Mouse (Mus musculus) induced T-regulatory cell, adult 2 months (primary cell): ENCODE data around the gene Dld.

ENCODE experiments used
- DNase-seq: peaks from one replicate; pipeline ENCODE4 v3.0.0-alpha.2; 2012; ENCODE audit warnings: low read depth

Dld gene

DNA sequence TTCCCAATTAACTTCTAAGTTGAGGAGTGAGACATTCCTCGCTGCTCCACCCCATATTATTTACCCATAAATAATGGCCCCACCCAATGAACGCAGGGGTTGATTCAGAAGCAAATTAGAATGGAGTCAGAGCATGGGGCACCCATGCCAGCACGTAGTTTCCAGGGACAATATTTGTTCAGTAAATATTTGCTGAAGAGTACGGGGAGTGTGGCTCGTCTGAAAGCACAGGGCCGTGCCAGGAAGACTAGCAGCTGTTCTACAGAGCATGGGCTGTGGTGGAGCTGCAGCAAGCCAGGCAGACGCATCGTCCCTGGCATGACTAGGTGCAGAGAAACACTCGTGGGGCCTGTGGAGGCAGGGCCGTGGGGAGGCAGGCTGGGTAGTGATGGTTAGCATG is 56.7 kb downstream of the Dld start:
- no peak for DNase-seq

DNA sequence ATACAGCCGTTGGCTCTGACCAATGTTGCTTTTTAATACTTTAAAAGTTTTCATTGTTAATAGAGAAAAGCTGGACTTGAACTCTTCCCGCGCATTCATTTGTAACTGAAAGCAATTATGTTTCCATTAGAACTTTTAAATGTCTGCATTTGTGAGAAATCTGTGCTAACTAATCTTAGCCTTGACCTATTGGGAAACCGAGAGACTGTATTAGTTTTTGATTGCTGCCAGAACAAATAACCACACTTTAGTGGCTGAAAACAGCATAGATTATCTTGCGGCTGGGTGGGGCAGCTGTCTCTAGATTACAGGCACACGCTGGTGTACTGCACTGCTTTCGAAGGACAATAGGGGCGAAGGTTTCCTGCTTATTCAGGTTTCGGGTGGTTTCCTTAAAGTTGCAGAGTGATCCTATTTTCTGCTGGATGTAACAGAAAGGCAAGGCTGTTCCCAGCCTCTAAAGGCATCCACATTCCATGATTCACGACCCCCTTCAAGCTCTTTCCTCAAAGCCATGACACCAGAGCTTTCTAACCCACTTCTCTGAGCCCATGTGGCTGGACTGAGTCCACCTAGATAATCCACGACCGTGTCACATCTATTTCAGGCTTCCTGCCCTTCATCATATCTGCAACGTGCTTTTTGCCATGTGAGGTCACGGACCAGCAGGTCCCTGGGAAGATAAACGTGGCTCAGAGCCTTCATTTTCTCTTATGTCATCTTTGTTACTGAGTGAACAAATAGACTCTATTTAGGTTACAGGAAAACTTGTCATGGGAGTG is 57.7 kb downstream of the Dld start:
- DNase-seq, result no peak

DNA sequence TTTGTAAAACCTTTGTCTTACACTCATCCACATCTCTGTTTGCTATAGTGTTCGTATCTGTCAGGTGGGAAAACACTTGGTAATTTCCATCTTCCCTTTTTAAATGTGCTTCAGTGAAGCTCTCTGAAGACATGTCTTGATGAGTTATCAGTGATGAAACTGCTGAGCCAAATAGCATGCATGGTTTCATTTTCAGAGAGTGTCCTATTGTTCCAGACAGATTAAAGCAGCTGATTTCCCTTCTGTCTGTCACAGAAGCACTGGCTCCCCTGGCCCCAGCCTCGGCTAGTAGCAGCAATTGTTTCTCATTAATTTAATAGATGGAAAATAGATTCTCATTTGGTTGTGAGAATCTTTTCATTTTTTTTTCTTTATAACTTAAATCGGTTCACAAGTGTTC is 60.3 kb downstream of the Dld start:
- no peak for DNase-seq

DNA sequence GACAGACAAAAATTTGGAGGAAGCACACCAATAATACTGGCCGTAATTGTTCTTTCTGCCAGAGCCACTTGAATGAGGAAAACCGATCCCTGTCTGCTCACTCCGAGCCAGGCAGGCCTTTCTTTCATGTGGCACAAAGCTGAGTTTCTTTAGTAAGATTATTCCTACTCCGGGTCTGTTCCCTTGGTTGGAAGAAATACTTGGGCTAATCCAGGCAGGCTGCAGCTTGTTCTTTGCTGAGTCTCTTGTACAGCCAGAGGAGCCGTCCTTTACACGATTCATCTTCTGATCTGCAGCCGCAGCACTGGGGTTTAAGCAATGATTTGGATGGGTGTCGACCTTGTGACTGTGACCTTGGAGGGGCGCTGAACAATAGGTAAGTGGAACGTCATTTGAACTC is 62.2 kb downstream of the Dld start:
- DNase-seq, result no peak

DNA sequence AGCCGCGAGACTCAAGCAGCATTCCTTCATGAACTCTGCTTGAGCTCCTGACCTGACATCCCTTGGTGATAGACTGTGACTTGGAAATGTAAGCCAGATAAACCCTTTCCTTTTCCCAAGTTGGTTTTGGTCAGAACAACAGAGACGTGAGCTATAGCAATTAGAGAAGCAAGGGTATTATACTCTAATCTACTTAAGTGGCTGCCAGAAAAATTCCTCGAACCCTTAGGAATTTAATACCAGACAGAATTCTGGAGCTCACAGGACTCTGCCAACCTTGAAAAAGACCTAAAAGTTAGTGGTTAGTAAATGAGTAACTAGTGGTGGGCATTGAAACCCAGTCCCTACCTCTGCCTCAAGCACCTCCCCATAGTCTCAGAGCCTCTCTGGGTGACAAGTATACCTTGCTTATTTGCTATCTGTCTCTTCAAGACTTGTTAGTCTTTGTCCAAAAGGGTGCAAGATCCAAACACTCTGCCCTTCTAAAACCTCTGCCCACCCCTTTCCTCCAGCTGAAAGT is 67.6 kb downstream of the Dld start:
- DNase-seq, result no peak

DNA sequence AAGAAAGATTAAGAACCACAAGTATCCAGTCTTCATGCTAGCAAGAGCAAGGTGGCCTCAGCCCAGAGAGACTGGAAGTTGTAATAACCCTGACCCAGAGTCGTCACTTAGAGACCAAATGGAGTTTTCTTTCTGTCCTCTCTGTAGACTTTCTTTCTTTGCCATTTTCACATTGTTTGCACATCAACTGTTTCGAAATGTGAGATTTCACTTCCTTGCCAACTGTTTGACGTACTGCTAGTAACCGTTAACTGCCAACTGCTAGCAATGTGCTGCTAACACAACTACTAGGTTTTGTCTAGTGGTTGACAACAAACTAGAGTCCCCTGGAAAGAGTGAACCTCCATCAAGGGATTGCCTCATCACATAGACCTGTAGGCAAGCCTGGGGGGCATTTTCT is 68.1 kb downstream of the Dld start:
- DNase-seq, result no peak

DNA sequence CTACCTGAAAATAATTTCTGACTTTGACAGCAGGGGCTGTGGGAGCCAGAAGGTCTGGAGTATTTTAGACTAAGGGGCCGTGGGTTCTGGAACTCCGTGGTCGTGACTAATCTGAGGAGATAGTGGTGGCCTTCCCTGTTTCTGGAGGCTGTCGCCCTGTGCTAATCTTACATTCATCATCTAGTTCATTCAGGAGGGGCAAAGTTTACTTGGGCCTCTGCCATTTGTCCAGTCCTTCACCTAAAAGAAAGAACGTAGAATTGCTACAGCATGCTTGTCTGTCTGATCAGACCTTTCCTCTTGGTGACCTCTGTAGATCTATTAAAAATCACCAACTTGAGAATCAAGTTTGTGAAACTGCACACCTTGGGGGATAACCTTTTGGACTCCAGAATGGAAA is 69.0 kb downstream of the Dld start:
- no peak for DNase-seq
